Mouse (Mus musculus) natural killer cell, adult 2 months (primary cell): ENCODE measurements around the gene B3galnt1.

ENCODE experiments used
- DNase-seq, 2 experiments: peaks; one replicate each; pipeline ENCODE4 v3.0.0; 2022; ENCODE audit warnings: low spot score in 2 of 2

The B3galnt1 gene

DNA sequence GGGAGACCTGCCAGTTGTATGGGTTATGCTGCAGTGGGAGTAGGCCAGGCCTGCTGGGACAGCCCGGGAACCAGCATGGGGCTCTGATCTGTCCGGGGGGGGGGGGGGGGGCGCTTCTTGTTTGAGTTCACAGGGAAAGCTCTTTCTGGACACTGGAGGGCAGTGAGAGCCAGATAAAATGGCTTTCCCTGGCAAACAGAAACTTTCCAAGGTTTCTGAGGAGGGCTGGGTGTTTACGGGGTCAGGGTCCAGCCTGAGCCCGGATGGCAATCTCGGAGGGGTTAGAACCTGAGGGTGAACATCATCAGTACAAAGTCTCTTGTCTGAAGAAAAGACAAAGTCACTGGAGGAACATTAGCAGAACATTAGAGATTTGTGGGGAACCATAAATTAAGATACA is 35.4 kb downstream of the B3galnt1 start:
- no peak for DNase-seq

DNA sequence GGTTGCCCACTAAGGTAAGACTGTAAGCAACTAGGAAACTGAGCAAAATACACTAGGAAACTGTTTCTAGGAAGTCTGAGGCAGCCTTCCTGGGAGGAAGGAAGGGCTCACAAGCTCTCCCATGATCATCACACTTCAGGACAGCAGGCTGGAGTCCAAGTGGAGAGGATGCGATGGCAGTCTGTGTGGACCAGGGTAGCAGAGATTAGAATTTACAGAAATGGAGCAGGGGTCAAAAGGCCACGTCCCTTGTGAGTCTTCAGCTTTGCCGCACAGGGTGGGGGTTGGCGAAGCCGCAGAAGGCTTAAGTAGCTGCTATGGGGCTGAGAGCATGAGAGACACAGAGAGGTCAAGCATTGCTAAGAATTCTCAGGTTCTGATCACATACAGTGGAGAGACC is 37.1 kb downstream of the B3galnt1 start:
- no peak for DNase-seq

GRCm38 (mm10) chr3:69559975-69560330 is 38.8 kb downstream of the B3galnt1 start:
- DNase-seq, result no peak

- DNase-seq, result no peak
Observed at GRCm38 (mm10) chr3:69559316-69559974, 39.3 kb downstream of the B3galnt1 start.

GRCm38 (mm10) chr3:69556092-69556778 is 42.5 kb downstream of the B3galnt1 start:
- no peak for DNase-seq

- no peak for DNase-seq
Observed at GRCm38 (mm10) chr3:69555511-69555910, 43.2 kb downstream of the B3galnt1 start.

DNA sequence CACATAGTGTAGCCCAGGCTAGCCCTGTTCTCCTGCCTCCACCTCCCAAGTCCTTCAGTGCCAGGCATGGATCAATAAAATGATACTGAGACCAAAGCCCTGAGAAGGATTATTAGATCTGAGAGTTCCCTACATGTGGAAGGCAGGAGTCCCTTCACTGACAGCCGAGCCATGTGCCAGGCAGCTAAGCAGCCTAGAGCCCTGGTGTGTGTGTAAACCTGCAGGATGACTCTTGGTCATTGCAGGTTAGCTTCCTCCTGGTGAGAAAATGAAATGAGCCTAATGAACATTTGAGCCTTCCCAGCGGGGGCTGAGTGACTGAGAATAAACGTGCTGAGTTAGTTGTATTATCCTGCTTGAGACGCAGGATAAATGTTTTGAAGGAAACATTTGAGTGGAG is 49.2 kb downstream of the B3galnt1 start:
- no peak for DNase-seq

- DNase-seq, result no peak
Observed at GRCm38 (mm10) chr3:69548704-69549455, 49.9 kb downstream of the B3galnt1 start.

GRCm38 (mm10) chr3:69545017-69545416 is 53.7 kb downstream of the B3galnt1 start:
- no peak for DNase-seq

DNA sequence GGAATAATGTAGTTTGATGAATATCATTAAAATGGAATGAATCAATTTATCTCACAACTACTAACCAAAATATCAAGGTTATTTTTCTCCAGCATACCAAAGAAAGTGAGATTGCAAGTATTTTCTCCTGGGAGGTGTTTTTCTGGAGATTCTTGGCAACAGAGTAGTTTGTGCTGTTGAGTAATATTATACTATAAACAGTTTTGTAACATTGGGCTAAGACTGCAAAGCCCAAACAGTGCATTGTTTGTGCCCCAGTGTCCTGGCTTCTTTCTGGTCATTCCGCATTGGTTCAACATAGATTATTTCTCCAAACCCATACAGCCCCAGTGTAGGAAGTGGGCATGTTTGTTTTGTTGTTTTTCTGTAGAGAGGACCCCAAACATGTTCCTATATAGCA is 55.0 kb downstream of the B3galnt1 start:
- DNase-seq, result no peak

DNA sequence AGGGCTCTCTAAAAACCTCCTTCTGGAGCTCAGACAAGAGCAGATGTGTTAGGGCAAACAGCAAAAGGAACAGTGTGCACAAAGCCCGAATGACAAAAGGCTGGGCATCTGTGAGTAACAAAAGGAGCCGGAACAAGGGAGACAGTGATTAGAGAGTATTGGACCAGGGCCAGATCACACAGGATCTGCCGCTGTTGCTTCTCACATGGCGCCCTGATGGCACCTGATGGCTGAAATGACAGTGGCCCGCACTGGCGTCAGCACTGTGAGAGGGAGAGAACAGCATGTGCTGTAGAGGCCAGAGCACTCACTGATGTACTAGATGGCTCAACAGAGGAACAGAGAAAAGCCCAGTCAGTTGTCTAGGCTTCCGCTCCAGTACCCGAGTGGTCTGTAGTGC is 55.8 kb downstream of the B3galnt1 start:
- no peak for DNase-seq

GRCm38 (mm10) chr3:69535941-69536647 is 62.7 kb downstream of the B3galnt1 start:
- no peak for DNase-seq

GRCm38 (mm10) chr3:69535486-69535885 is 63.3 kb downstream of the B3galnt1 start:
- DNase-seq, result no peak

GRCm38 (mm10) chr3:69532687-69533086 is 66.1 kb downstream of the B3galnt1 start:
- DNase-seq, result no peak

DNA sequence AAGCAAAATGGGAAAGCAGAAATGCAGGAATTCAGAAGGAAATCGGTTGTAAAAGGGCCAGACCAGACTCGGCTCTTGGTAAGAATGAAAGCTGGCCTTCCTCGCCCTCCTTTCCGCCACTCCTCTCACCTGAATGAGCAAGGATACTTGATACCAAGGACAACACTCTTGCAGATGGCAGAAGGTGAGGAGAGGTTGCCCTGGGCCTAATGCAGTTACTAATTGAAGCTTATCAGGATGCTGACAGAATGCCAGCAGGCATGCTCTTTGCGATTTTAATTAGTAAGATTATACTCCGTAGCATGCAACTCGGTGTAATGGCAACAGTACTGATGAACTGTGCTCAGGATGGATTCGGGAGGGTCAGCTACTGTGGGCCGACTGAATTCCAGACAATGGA is 67.2 kb downstream of the B3galnt1 start:
- no peak for DNase-seq

DNA sequence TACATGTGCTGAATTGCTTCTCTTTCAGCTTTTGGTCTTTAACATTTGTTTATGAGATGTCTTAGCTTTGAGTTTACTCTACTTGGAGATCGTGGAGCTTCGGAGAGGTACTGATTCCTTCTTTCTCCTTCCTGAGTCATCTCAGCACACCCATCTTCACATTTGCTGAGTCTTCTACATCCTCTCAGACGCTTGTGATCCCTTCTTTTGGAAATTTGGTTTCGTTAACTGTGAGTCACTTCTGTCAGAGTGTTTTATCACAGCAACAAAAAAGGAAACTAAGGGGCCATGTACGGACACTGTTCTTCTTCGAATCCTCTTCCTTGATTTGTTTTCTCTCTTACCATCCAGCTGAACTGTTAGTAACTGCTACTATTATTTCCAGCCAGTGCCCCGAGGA is 69.2 kb downstream of the B3galnt1 start:
- no peak for DNase-seq

- no peak for DNase-seq
Observed at GRCm38 (mm10) chr3:69527384-69527783, 71.4 kb downstream of the B3galnt1 start.

GRCm38 (mm10) chr3:69525072-69525529 is 73.7 kb downstream of the B3galnt1 start:
- DNase-seq, result no peak

DNA sequence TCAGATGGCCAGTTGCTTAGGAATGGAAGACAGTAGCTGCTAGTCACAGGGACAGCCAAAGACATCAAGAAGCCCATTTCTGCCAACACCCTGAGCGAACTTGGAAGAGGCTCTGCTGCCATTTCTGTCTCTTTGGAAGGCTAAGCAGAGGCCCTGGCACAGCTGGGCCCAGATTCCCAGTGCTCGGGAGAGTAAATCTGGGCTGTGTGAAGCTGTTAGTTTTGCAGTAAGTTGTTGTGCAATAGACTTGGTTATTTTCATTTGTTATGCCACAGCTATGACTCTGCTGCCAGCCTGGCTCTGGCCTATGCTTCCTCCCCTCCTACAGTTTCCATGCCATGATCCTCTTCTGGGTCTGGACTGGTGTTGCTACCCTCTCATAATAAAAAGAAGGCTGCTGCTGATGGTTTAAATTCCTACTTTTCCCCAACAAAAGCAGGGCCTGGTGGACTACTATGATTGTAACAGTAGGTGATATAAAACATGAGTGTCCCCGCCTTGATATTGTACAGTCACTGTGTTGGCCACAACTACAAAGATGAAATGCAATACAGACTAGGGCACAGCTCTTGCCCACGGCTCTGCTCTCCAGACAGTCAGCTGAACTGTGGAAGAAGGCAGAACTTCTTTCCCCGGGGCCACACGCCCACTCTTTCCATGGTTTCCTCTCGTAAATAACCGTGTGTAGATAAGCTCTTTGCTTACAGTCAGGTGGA is 74.2 kb downstream of the B3galnt1 start:
- no peak for DNase-seq
